Mouse (Mus musculus) midbrain, embryonic 10.5 days (tissue): ENCODE results near the gene Lsmem1. TPM values are rescaled to one million over a fixed set of nuclear protein-coding genes. Genes with fewer than 3 reads are reported as not detected.

ENCODE experiments used
- DNase-seq: peaks from one replicate; pipeline ENCODE4 v3.0.0-alpha.2; 2017; ENCODE audit warnings: low spot score
- H3K27ac ChIP-seq: fragments of 300-500 bp; sonication (generic); replicated peaks from 2 replicates; pipeline ENCODE4 v1.5.1; 2016; ENCODE audit warnings: mild to moderate bottlenecking
- H3K27me3 ChIP-seq: fragments of 300-500 bp; sonication (generic); 2 replicates; pipeline ENCODE4 v1.6.1; 2016; ENCODE audit warnings: low read depth, mild to moderate bottlenecking; ENCODE audit not compliant: poor library complexity, severe bottlenecking
- H3K36me3 ChIP-seq: fragments of 300-500 bp; sonication (generic); 2 replicates; pipeline ENCODE4 v1.6.1; 2016; ENCODE audit warnings: mild to moderate bottlenecking, moderate library complexity
- H3K4me1 ChIP-seq: fragments of 300-500 bp; sonication (generic); 2 replicates; pipeline ENCODE4 v1.6.1; 2016
- H3K4me3 ChIP-seq: fragments of 300-500 bp; sonication (generic); 2 replicates; pipeline ENCODE4 v1.5.1; 2016; ENCODE audit warnings: mild to moderate bottlenecking, moderate library complexity
- H3K9me3 ChIP-seq: fragments of 300-500 bp; sonication (generic); replicated peaks from 2 replicates; pipeline ENCODE4 v1.6.1; 2016; ENCODE audit warnings: mild to moderate bottlenecking
- whole genome bisulfite sequencing: fragments of 180-500 bp; shearing (Covaris S2); methylation state at CpG from one replicate; pipeline ENCODE4 v1.1.7; 2016; 5-methylcytosine and 5-hydroxymethylcytosine counted together
- microRNA counts: library from miRNA; unstranded; fragments of <30 nt; microRNA quantifications from one replicate; lab custom pipeline; 2017
- microRNA-seq: library from miRNA; unstranded; fragments of <30 nt; microRNA quantifications from one replicate; pipeline ENCODE4, GENCODE M21; 2017
- polyA plus RNA-seq: library from polyadenylated mRNA; unstranded; fragments of >200 nt; fragmentation: Nextera tagmentation; extraction: Ambion mirVana; gene quantifications from 2 replicates; pipeline ENCODE4 v1.2.1, GENCODE M21; 2016

The Lsmem1 gene
- polyA plus RNA-seq, 1 experiment from 2014 or later, result not detected

- no peak overlapping the region for H3K4me3 ChIP-seq
- WGBS, result 93% methylated on average over 6 of the region's 6 CpGs
- H3K27me3 ChIP-seq, result no peaks in the 10 kb centered on the region
- no peaks in the 10 kb centered on the region for H3K4me1 ChIP-seq
- H3K36me3 ChIP-seq, result no peaks in the 10 kb centered on the region
- H3K9me3 ChIP-seq, result no peaks in the 10 kb centered on the region
- no peak for DNase-seq
- no peak overlapping the region for H3K27ac ChIP-seq
Measured at GRCm38 (mm10) chr12:40154188-40154587, 45.1 kb downstream of the Lsmem1 start.

GRCm38 (mm10) chr12:40152353-40153069 is 46.8 kb downstream of the Lsmem1 start:
- Histone ChIP-seq H3K27me3 (no peaks in the 10 kb centered on the region), H3K9me3 (no peaks in the 10 kb centered on the region), H3K4me1 (no peaks in the 10 kb centered on the region), H3K27ac (no peak overlapping the region), H3K4me3 (no peak overlapping the region), H3K36me3 (no peaks in the 10 kb centered on the region)
- 85% methylated on average over 8 of the region's 8 CpGs for WGBS
- DNase-seq, result no peak

GRCm38 (mm10) chr12:40147319-40147718 is 52.0 kb downstream of the Lsmem1 start:
- no peaks in the 10 kb centered on the region for H3K27me3 ChIP-seq
- no peaks in the 10 kb centered on the region for H3K4me1 ChIP-seq
- DNase-seq, result no peak
- H3K9me3 ChIP-seq, result no peaks in the 10 kb centered on the region
- no peaks in the 10 kb centered on the region for H3K36me3 ChIP-seq
- H3K27ac ChIP-seq, result no peak overlapping the region
- 87% methylated on average over 4 of the region's 4 CpGs for WGBS
- no peak overlapping the region for H3K4me3 ChIP-seq

- Histone ChIP-seq H3K27ac (no peak overlapping the region), H3K9me3 (no peaks in the 10 kb centered on the region), H3K27me3 (no peaks in the 10 kb centered on the region), H3K4me3 (no peak overlapping the region), H3K4me1 (no peaks in the 10 kb centered on the region), H3K36me3 (no peaks in the 10 kb centered on the region)
- DNase-seq, result no peak
- 85% methylated on average over 5 of the region's 5 CpGs for WGBS
Measured at GRCm38 (mm10) chr12:40146510-40146909, 52.8 kb downstream of the Lsmem1 start.

- WGBS, result 86% methylated on average over 5 of the region's 5 CpGs
- no peaks in the 10 kb centered on the region; the same call in 1 of the 2 replicates for H3K9me3 ChIP-seq
- no peak overlapping the region for H3K27ac ChIP-seq
- H3K27me3 ChIP-seq, result no peaks in the 10 kb centered on the region
- H3K36me3 ChIP-seq, result no peaks in the 10 kb centered on the region
- no peak overlapping the region for H3K4me3 ChIP-seq
- no peak for DNase-seq
- no peaks in the 10 kb centered on the region for H3K4me1 ChIP-seq
Measured at GRCm38 (mm10) chr12:40140706-40141105, 58.6 kb downstream of the Lsmem1 start.

- Histone ChIP-seq H3K9me3 (no peaks in the 10 kb centered on the region; the same call in 1 of the 2 replicates), H3K4me1 (no peaks in the 10 kb centered on the region), H3K27me3 (peaks cover 5% of the 10 kb centered on the region), H3K36me3 (no peaks in the 10 kb centered on the region), H3K27ac (no peak overlapping the region), H3K4me3 (no peak overlapping the region)
- 89% methylated on average over 8 of the region's 8 CpGs for WGBS
- DNase-seq, result no peak
Measured at GRCm38 (mm10) chr12:40139484-40140245, 59.6 kb downstream of the Lsmem1 start.

GRCm38 (mm10) chr12:40134529-40134928 is 64.8 kb downstream of the Lsmem1 start:
- Histone ChIP-seq H3K9me3 (no peaks in the 10 kb centered on the region; the same call in 1 of the 2 replicates), H3K36me3 (no peaks in the 10 kb centered on the region), H3K27ac (no peak overlapping the region), H3K4me3 (peak overlapping the region; percentile 60), H3K27me3 (peaks cover 41% of the 10 kb centered on the region), H3K4me1 (peaks cover 14% of the 10 kb centered on the region)
- no peak for DNase-seq
- 46% methylated on average over 11 of the region's 11 CpGs for WGBS

GRCm38 (mm10) chr12:40133573-40134271 is 65.6 kb downstream of the Lsmem1 start, which contains the start of gene Scin:
Gene Scin (minus strand): TSS chr12:40134228.
- 2% methylated on average over 39 of the region's 39 CpGs for WGBS
- peak; percentile 50 for DNase-seq
- H3K27me3 ChIP-seq, result peaks cover 41% of the 10 kb centered on the region

GRCm38 (mm10) chr12:40133194-40133572 is 66.1 kb downstream of the Lsmem1 start:
- peak overlapping the region; percentile 60 for H3K4me3 ChIP-seq
- no peak overlapping the region for H3K27ac ChIP-seq
- peaks cover 14% of the 10 kb centered on the region for H3K4me1 ChIP-seq
- H3K27me3 ChIP-seq, result peaks cover 41% of the 10 kb centered on the region
- no peak for DNase-seq
- H3K9me3 ChIP-seq, result no peaks in the 10 kb centered on the region; the same call in 1 of the 2 replicates
- WGBS, result 17% methylated on average over 10 of the region's 10 CpGs
- H3K36me3 ChIP-seq, result no peaks in the 10 kb centered on the region

More at GRCm38 (mm10) chr12:40133573-40134271, 65.6 kb downstream of the Lsmem1 start, which contains the start of gene Scin:
- Histone ChIP-seq H3K9me3 (no peaks in the 10 kb centered on the region; the same call in 1 of the 2 replicates), H3K4me1 (peaks cover 14% of the 10 kb centered on the region), H3K4me3 (peak within 1 kb of the TSS; percentile 60), H3K36me3 (no peaks in the 10 kb centered on the region), H3K27ac (no peak within 1 kb of the TSS)

MicroRNAs within 50 kb of the gene (microRNA counts, 519-probe panel; counts per million panel counts)
- microRNA mmu-miR-1938 (lab: Ali Mortazavi, UCI), result not detected

Small RNAs within 50 kb of the gene (microRNA-seq; reads per million reads assigned to microRNA genes)
- gene Mir1938, result 0.90 reads per million

Other genes with a start within 250 kb of the Lsmem1 start
- gene Arl4a, start 161.5 kb downstream of the Lsmem1 start, polyA plus RNA-seq, result 74.3 and 78.1 TPM in 2 replicates
- 0.25 TPM in 1 of 2 replicates, not detected in the other for gene Scin, start 65.3 kb downstream of the Lsmem1 start, polyA plus RNA-seq
- 133 and 140 TPM in 2 replicates for gene Ifrd1, start 49.0 kb upstream of the Lsmem1 start, polyA plus RNA-seq
- 38.3 and 39.6 TPM in 2 replicates for gene Zfp277, start 246.4 kb upstream of the Lsmem1 start, polyA plus RNA-seq
- 14.0 and 16.8 TPM in 2 replicates for gene Dock4, start 246.5 kb upstream of the Lsmem1 start, polyA plus RNA-seq